ENCODE assay signal across 8 mouse cellular contexts in genomic region chr14:12575105-12575504, GRCm38 (mm10).
DNase-seq lines count a peak whose midpoint lies in the region; ATAC-seq lines count a peak whose summit lies in the region.
"Had no signal": no experiment of that assay in that cellular context is flagged by ENCODE, and none has a peak within 500 bp of the region (broad histone marks: within the 10 kb centered on the region; RNA-seq: fewer than 3 reads in every experiment).

No protein-coding gene starts in this region.

- 16% methylated on average over 3 of the region's 3 CpGs for WGBS in embryonic facial prominence, embryonic 14.5 days

- no peak overlapping the region for H3K4me2 ChIP-seq in embryonic facial prominence, embryonic 14.5 days (ENCODE audit: low read depth, low read length)
- H3K4me2 ChIP-seq: heart, embryonic 13.5 days had no signal

- DNase-seq in thymus, postnatal 4 days: peak; percentile 8
- no peak for DNase-seq in thymus, adult 18-20 months
- peak; percentile 90 for DNase-seq in brain, adult 2 months (ENCODE audit: low read depth, low spot score)
- DNase-seq in embryonic facial prominence, embryonic 14.5 days (ENCODE audit: low spot score): peak; percentile 81
- DNase-seq in kidney, postnatal 10 days: peak; percentile 51
- peak; percentile 73 for DNase-seq in mesoderm, embryonic 11.5 days (ENCODE audit: low read depth, low spot score)

- no peaks in the 10 kb centered on the region for H3K4me1 ChIP-seq in embryonic facial prominence, embryonic 14.5 days (ENCODE audit: control insufficient read depth, insufficient read depth, low read length)

- H3K9ac ChIP-seq in embryonic facial prominence, embryonic 14.5 days (ENCODE audit: low read depth, low read length): no peak overlapping the region
- H3K9ac ChIP-seq: heart, embryonic 13.5 days had no signal

- H3K9me3 ChIP-seq in embryonic facial prominence, embryonic 14.5 days (ENCODE audit: control insufficient read depth, low read length): no peaks in the 10 kb centered on the region
- H3K9me3 ChIP-seq: heart, embryonic 13.5 days had no signal

- no peak for ATAC-seq in embryonic facial prominence, embryonic 14.5 days (ENCODE audit: low read depth)
- no peak for ATAC-seq in erythroid progenitor cell, adult 5-6 weeks (replicated peaks; ENCODE audit: low FRiP score, poor library complexity, severe bottlenecking)

- no peaks in the 10 kb centered on the region for H3K27me3 ChIP-seq in embryonic facial prominence, embryonic 14.5 days (replicated peaks; ENCODE audit: control insufficient read depth, insufficient read depth, low read length)
- H3K27me3 ChIP-seq: heart, embryonic 13.5 days had no signal

- H3K36me3 ChIP-seq in embryonic facial prominence, embryonic 14.5 days (ENCODE audit: control insufficient read depth, insufficient read depth, low read length): no peaks in the 10 kb centered on the region
- H3K36me3 ChIP-seq: heart, embryonic 13.5 days had no signal

- H3K4me3 ChIP-seq in embryonic facial prominence, embryonic 14.5 days (ENCODE audit: low read depth, low read length): no peak overlapping the region
- H3K4me3 ChIP-seq: heart, embryonic 13.5 days had no signal

- H3K27ac ChIP-seq in embryonic facial prominence, embryonic 14.5 days (replicated peaks; ENCODE audit: low read depth, low read length): no peak overlapping the region
- H3K27ac ChIP-seq: heart, embryonic 13.5 days had no signal

Comparison
In these comparisons a context has a peak if more than half of its experiments do, and no peak if none do; other contexts are left out.
1. DNase-seq: peak in thymus, postnatal 4 days (single experiment), brain, adult 2 months (single experiment), embryonic facial prominence, embryonic 14.5 days (single experiment), kidney, postnatal 10 days (single experiment) and mesoderm, embryonic 11.5 days (single experiment); none in thymus, adult 18-20 months (0 of 2).